Mouse (Mus musculus) hindbrain, embryonic 14.5 days (tissue): ENCODE results near the gene Cd247. TPM values are rescaled to one million over a fixed set of nuclear protein-coding genes. Genes with fewer than 3 reads are reported as not detected.

ENCODE experiments used
- ATAC-seq: fragments of 200-750 bp; cut with Nextera tagmentation; 2 replicates; pipeline ENCODE4 v1.8.0; 2017; ENCODE audit warnings: moderate number of reproducible peaks, mild to moderate bottlenecking, moderate TSS enrichment, moderate library complexity; ENCODE audit not compliant: low FRiP score
- DNase-seq: peaks from one replicate; pipeline ENCODE4 v3.0.0-alpha.2; 2015; ENCODE audit warnings: low spot score
- H3K27ac ChIP-seq: fragments of 300-500 bp; sonication (generic); 2 replicates; pipeline ENCODE4 v1.5.1; 2014; ENCODE audit warnings: mild to moderate bottlenecking, moderate library complexity
- H3K27me3 ChIP-seq: fragments of 300-500 bp; sonication (generic); 2 replicates; pipeline ENCODE4 v1.6.1; 2014; ENCODE audit warnings: mild to moderate bottlenecking, low read length, mixed read lengths; ENCODE audit not compliant: control insufficient read depth, insufficient read depth
- H3K36me3 ChIP-seq: fragments of 300-500 bp; sonication (generic); replicated peaks from 2 replicates; pipeline ENCODE4 v1.6.1; 2014; ENCODE audit not compliant: control insufficient read depth, insufficient read depth
- H3K4me1 ChIP-seq: fragments of 300-500 bp; sonication (generic); replicated peaks from 2 replicates; pipeline ENCODE4 v1.6.1; 2014; ENCODE audit warnings: antibody characterized with exemption, low read length, mixed read lengths; ENCODE audit not compliant: control insufficient read depth, insufficient read depth
- H3K4me2 ChIP-seq: fragments of 300-500 bp; sonication (generic); replicated peaks from 2 replicates; pipeline ENCODE4 v1.6.1; 2014; ENCODE audit warnings: mild to moderate bottlenecking, moderate library complexity
- H3K4me3 ChIP-seq: fragments of 300-500 bp; sonication (generic); replicated peaks from 2 replicates; pipeline ENCODE4 v1.5.1; 2014; ENCODE audit warnings: mild to moderate bottlenecking, low read length
- H3K9ac ChIP-seq: fragments of 300-500 bp; sonication (generic); 2 replicates; pipeline ENCODE4 v1.6.1; 2014
- H3K9me3 ChIP-seq: fragments of 300-500 bp; sonication (generic); 2 replicates; pipeline ENCODE4 v1.6.1; 2016; ENCODE audit warnings: low read length; ENCODE audit not compliant: control insufficient read depth
- WGBS: fragments of 180-500 bp; shearing (Covaris S2); extraction: QIAGEN DNeasy Blood & Tissue Kit; methylation state at CpG from one replicate; pipeline ENCODE4 v1.1.7; 2014; 5-methylcytosine and 5-hydroxymethylcytosine counted together
- polyA plus RNA-seq: library from polyadenylated mRNA; unstranded; fragments of >200 nt; fragmentation: Nextera tagmentation; extraction: Ambion mirVana; gene quantifications from 2 replicates; pipeline ENCODE4 v1.2.1, GENCODE M21; 2014

Cd247 gene
- polyA plus RNA-seq, result 0.54 and 0.90 TPM in 2 replicates

GRCm38 (mm10) chr1:165788511-165788910, at the start of gene Cd247:
Cd247 (plus strand) TSS chr1:165788681.
- Histone ChIP-seq H3K4me3 (no peak within 1 kb of the TSS), H3K4me2 (no peak within 1 kb of the TSS), H3K4me1 (peaks cover 10% of the 10 kb centered on the region; the same call in 1 of the 2 replicates), H3K9me3 (no peaks in the 10 kb centered on the region), H3K27ac (no peak within 1 kb of the TSS), H3K36me3 (no peaks in the 10 kb centered on the region), H3K9ac (no peak within 1 kb of the TSS), H3K27me3 (peaks cover 19% of the 10 kb centered on the region)
- no peak for ATAC-seq
- DNase-seq, result no peak
- WGBS, result 70% methylated on average over 8 of the region's 8 CpGs

GRCm38 (mm10) chr1:165738985-165739384, 49.5 kb upstream of the Cd247 start:
- no peaks in the 10 kb centered on the region for H3K27me3 ChIP-seq
- H3K4me2 ChIP-seq, result no peak overlapping the region
- ATAC-seq (no peak), DNase-seq (no peak)
- H3K27ac ChIP-seq, result no peak overlapping the region
- 94% methylated on average over 1 of the region's 1 CpGs for WGBS
- H3K4me1 ChIP-seq, result no peaks in the 10 kb centered on the region
- H3K4me3 ChIP-seq, result no peak overlapping the region
- H3K9ac ChIP-seq, result no peak overlapping the region
- no peaks in the 10 kb centered on the region for H3K9me3 ChIP-seq
- H3K36me3 ChIP-seq, result no peaks in the 10 kb centered on the region

GRCm38 (mm10) chr1:165741989-165742388, 46.5 kb upstream of the Cd247 start:
- ATAC-seq (no peak), DNase-seq (no peak)
- Histone ChIP-seq H3K27me3 (no peaks in the 10 kb centered on the region), H3K4me1 (no peaks in the 10 kb centered on the region), H3K36me3 (no peaks in the 10 kb centered on the region), H3K4me2 (no peak overlapping the region), H3K27ac (no peak overlapping the region), H3K4me3 (no peak overlapping the region), H3K9me3 (no peaks in the 10 kb centered on the region), H3K9ac (no peak overlapping the region)
- 88% methylated on average over 8 of the region's 8 CpGs for WGBS

- Histone ChIP-seq H3K4me2 (no peak overlapping the region), H3K36me3 (no peaks in the 10 kb centered on the region), H3K27ac (no peak overlapping the region), H3K4me1 (no peaks in the 10 kb centered on the region), H3K9ac (no peak overlapping the region), H3K27me3 (no peaks in the 10 kb centered on the region), H3K4me3 (no peak overlapping the region), H3K9me3 (no peaks in the 10 kb centered on the region)
- WGBS, result 45% methylated on average over 11 of the region's 11 CpGs
- ATAC-seq (no peak), DNase-seq (no peak)
Measured at GRCm38 (mm10) chr1:165748053-165748452, 40.4 kb upstream of the Cd247 start.

GRCm38 (mm10) chr1:165751142-165751541, 37.3 kb upstream of the Cd247 start:
- Histone ChIP-seq H3K9me3 (no peaks in the 10 kb centered on the region), H3K4me3 (no peak overlapping the region)
- no peak for ATAC-seq

GRCm38 (mm10) chr1:165751838-165752237, 36.6 kb upstream of the Cd247 start:
- no peak for ATAC-seq
- Histone ChIP-seq H3K36me3 (no peaks in the 10 kb centered on the region), H3K27me3 (no peaks in the 10 kb centered on the region), H3K9me3 (no peaks in the 10 kb centered on the region), H3K4me3 (no peak overlapping the region), H3K27ac (no peak overlapping the region), H3K4me1 (no peaks in the 10 kb centered on the region), H3K9ac (no peak overlapping the region), H3K4me2 (no peak overlapping the region)
- 83% methylated on average over 5 of the region's 5 CpGs for WGBS
- no peak for DNase-seq

More at GRCm38 (mm10) chr1:165751142-165751541, 37.3 kb upstream of the Cd247 start:
- H3K27me3 ChIP-seq, result no peaks in the 10 kb centered on the region
- H3K27ac ChIP-seq, result no peak overlapping the region
- no peak overlapping the region for H3K4me2 ChIP-seq
- DNase-seq, result no peak
- H3K36me3 ChIP-seq, result no peaks in the 10 kb centered on the region
- no peaks in the 10 kb centered on the region for H3K4me1 ChIP-seq
- no peak overlapping the region for H3K9ac ChIP-seq

GRCm38 (mm10) chr1:165754205-165754604, 34.3 kb upstream of the Cd247 start:
- no peak for DNase-seq
- Histone ChIP-seq H3K4me1 (no peaks in the 10 kb centered on the region), H3K27me3 (no peaks in the 10 kb centered on the region), H3K9me3 (no peaks in the 10 kb centered on the region), H3K27ac (no peak overlapping the region), H3K4me3 (no peak overlapping the region), H3K9ac (no peak overlapping the region), H3K4me2 (no peak overlapping the region), H3K36me3 (no peaks in the 10 kb centered on the region)
- WGBS, result 93% methylated on average over 6 of the region's 6 CpGs
- no peak for ATAC-seq

- H3K27ac ChIP-seq, result no peak overlapping the region
- ATAC-seq (no peak), DNase-seq (no peak)
- H3K27me3 ChIP-seq, result no peaks in the 10 kb centered on the region
- no peaks in the 10 kb centered on the region for H3K9me3 ChIP-seq
- H3K36me3 ChIP-seq, result no peaks in the 10 kb centered on the region
- H3K4me2 ChIP-seq, result no peak overlapping the region
- 80% methylated on average over 4 of the region's 4 CpGs for WGBS
- no peak overlapping the region for H3K4me3 ChIP-seq
- no peaks in the 10 kb centered on the region for H3K4me1 ChIP-seq
- H3K9ac ChIP-seq, result no peak overlapping the region
Measured at GRCm38 (mm10) chr1:165755194-165755593, 33.3 kb upstream of the Cd247 start.

- H3K4me3 ChIP-seq, result no peak overlapping the region
- H3K4me1 ChIP-seq, result 0 out of 2 replicates have a peak, but pooled peaks cover 3% of the 10 kb centered on the region
- H3K4me2 ChIP-seq, result no peak overlapping the region
- H3K27ac ChIP-seq, result no peak overlapping the region
- H3K9ac ChIP-seq, result no peak overlapping the region
- ATAC-seq (no peak), DNase-seq (no peak)
- peaks cover 23% of the 10 kb centered on the region for H3K27me3 ChIP-seq
- H3K36me3 ChIP-seq, result no peaks in the 10 kb centered on the region
- no peaks in the 10 kb centered on the region for H3K9me3 ChIP-seq
- WGBS, result 81% methylated on average over 3 of the region's 3 CpGs
Measured at GRCm38 (mm10) chr1:165761522-165762305, 26.8 kb upstream of the Cd247 start.
